Mouse (Mus musculus): ENCODE measurements around the gene Pi4ka.

GRCm38 (mm10) chr16:17345141-17345812 lies 60.8 kb downstream of the Pi4ka start:
- TF ChIP-seq EP300 (IDR thresholded peaks at IDR 0.05; ENCODE audit: low read depth) (peak; percentile 36; the same call in 1 of the 2 replicates), CTCF (IDR thresholded peaks at IDR 0.05; ENCODE audit: low read depth) (no peak)

Data from liver, postnatal 0 days (tissue).